Mouse (Mus musculus): ENCODE results near the gene Slc25a13.

- TF ChIP-seq CTCF (conservative IDR thresholded peaks at IDR 0.05; ENCODE audit: low read length): no peak
- no peak for TF ChIP-seq POU5F1 (IDR thresholded peaks at IDR 0.05; ENCODE audit: borderline replicate concordance, low read length)
- no peak for TF ChIP-seq NANOG (IDR thresholded peaks at IDR 0.05; ENCODE audit: borderline replicate concordance, low read length)
These were observed 141.0 kb downstream of the Slc25a13 start for GRCm38 (mm10) chr6:6075940-6076447.
